ENCODE assay signal across 23 mouse cellular contexts in genomic region chr7:75236386-75236785, GRCm38 (mm10).
A peak's percentile ranks its signal among the peaks of the same experiment; 100 is the strongest.
DNase-seq lines count a peak whose midpoint lies in the region; ATAC-seq and TF ChIP-seq lines count a peak whose summit lies in the region.
"Had no signal": no experiment of that assay in that cellular context is flagged by ENCODE, and none has a peak within 500 bp of the region (broad histone marks: within the 10 kb centered on the region; RNA-seq: fewer than 3 reads in every experiment).

No protein-coding gene starts in this region.

- H3K27ac ChIP-seq in forebrain, postnatal 0 days (ENCODE audit: low read depth, low read length), result no peak overlapping the region

- H3K36me3 ChIP-seq in C2C12 (ENCODE audit: control insufficient read depth, insufficient read depth) (no peaks in the 10 kb centered on the region), myocyte (ENCODE audit: control insufficient read depth, insufficient read depth) (no peaks in the 10 kb centered on the region)
- no peaks in the 10 kb centered on the region for H3K36me3 ChIP-seq in forebrain, postnatal 0 days (ENCODE audit: insufficient read depth)
- H3K36me3 ChIP-seq: G1E had no signal

- H3K79me3 ChIP-seq in C2C12 (ENCODE audit: low read depth), result no peaks in the 10 kb centered on the region

- no peak overlapping the region for H3ac ChIP-seq in C2C12 (ENCODE audit: control insufficient read depth, insufficient read length, low read depth)
- no peak overlapping the region for H3ac ChIP-seq in myocyte (ENCODE audit: control insufficient read depth, insufficient read length)

- TF ChIP-seq CTCF in C2C12 (IDR thresholded peaks at IDR 0.05; ENCODE audit: control insufficient read depth, insufficient read depth, insufficient read length), result no peak
- TF ChIP-seq CTCF in forebrain, postnatal 0 days (IDR thresholded peaks at IDR 0.05; ENCODE audit: low read depth), result no peak

- no peak for TF ChIP-seq POLR2A in myocyte (IDR thresholded peaks at IDR 0.05; ENCODE audit: insufficient read length, low read depth)

- no peak overlapping the region for H3K4me2 ChIP-seq in myocyte (ENCODE audit: low read depth)
- no peak overlapping the region for H3K4me2 ChIP-seq in forebrain, postnatal 0 days (ENCODE audit: low read depth)

- H3K9ac ChIP-seq in forebrain, postnatal 0 days, result no peak overlapping the region

- H3K4me3 ChIP-seq in C2C12 (ENCODE audit: insufficient read depth, poor library complexity, severe bottlenecking) (no peak overlapping the region), myocyte (no peak overlapping the region)
- no peak overlapping the region for H3K4me3 ChIP-seq in forebrain, postnatal 0 days (ENCODE audit: low read depth, low read length)

- DNase-seq in NIH3T3 (ENCODE audit: low read depth), result peak; percentile 3
- DNase-seq in adrenal gland, postnatal 10 days, result no peak
- DNase-seq in forebrain, postnatal 0 days, result no peak
- no peak for DNase-seq in layer of hippocampus, adult 11-12 months (ENCODE audit: low spot score)
- DNase-seq: adrenal gland, adult 2 months; adrenal gland, adult 8-10 months; adrenal gland, postnatal 14 days; adrenal gland, postnatal 25 days; adrenal gland, postnatal 36 days; B cell, adult 2 months; cerebellum, adult 11 months; cerebellum, adult 11-12 months; cerebellum, adult 18-20 months; cerebellum, adult 2 months; cerebellum, adult 8-10 months; cerebellum, adult 9-10 months had no signal

- no peaks in the 10 kb centered on the region for H3K9me3 ChIP-seq in forebrain, postnatal 0 days (ENCODE audit: low read length)
- H3K9me3 ChIP-seq: G1E had no signal

- ATAC-seq in forebrain, postnatal 0 days, result no peak
- ATAC-seq: activated CD4-positive, CD25-positive, alpha-beta regulatory T cell, adult 4 months; CD4-positive, CD25-positive, alpha-beta regulatory T cell, adult 4 months; Patski had no signal

- no peaks in the 10 kb centered on the region for H3K27me3 ChIP-seq in C2C12 (ENCODE audit: control insufficient read depth, insufficient read depth, insufficient read length)
- H3K27me3 ChIP-seq in myocyte (ENCODE audit: control insufficient read depth, insufficient read depth, insufficient read length), result no peaks in the 10 kb centered on the region
- H3K27me3 ChIP-seq in forebrain, postnatal 0 days (ENCODE audit: insufficient read depth, low read length), result no peaks in the 10 kb centered on the region
- H3K27me3 ChIP-seq: CH12.LX, Patski had no signal

- H3K4me1 ChIP-seq in forebrain, postnatal 0 days (ENCODE audit: insufficient read depth), result no peaks in the 10 kb centered on the region

- 95% methylated on average over 1 of the region's 1 CpGs for WGBS in forebrain, postnatal 0 days

- H3K79me2 ChIP-seq in C2C12 (ENCODE audit: control insufficient read depth, insufficient read depth) (no peaks in the 10 kb centered on the region), myocyte (ENCODE audit: control insufficient read depth, insufficient read depth) (no peaks in the 10 kb centered on the region)

TF ChIP-seq in C2C12, 6 proteins besides CTCF, POLR2A, EP300 and RAD21:
- peak; percentile 65 for TF ChIP-seq CEBPB (IDR thresholded peaks at IDR 0.05; ENCODE audit: low read depth)
- TF ChIP-seq MAX (IDR thresholded peaks at IDR 0.05), result no peak
TF ChIP-seq in C2C12: peak in this region for 1.

TF ChIP-seq in myocyte, 11 proteins besides CTCF, POLR2A, EP300 and RAD21:
- TF ChIP-seq SRF (IDR thresholded peaks at IDR 0.05; ENCODE audit: control insufficient read depth, insufficient read length, low read depth), result no peak
- TF ChIP-seq CEBPB (IDR thresholded peaks at IDR 0.05; ENCODE audit: insufficient read depth, poor library complexity, severe bottlenecking), result peak; percentile 59
TF ChIP-seq in myocyte: peak in this region for 1.
